Mouse (Mus musculus): ENCODE measurements at regions not wholly inside any gene's neighbourhood (a gene's known extent, or its start where the extent isn't known, plus 50 kb on each side); places are given as distances from the start of the nearest gene placed in this dataset.

DNA sequence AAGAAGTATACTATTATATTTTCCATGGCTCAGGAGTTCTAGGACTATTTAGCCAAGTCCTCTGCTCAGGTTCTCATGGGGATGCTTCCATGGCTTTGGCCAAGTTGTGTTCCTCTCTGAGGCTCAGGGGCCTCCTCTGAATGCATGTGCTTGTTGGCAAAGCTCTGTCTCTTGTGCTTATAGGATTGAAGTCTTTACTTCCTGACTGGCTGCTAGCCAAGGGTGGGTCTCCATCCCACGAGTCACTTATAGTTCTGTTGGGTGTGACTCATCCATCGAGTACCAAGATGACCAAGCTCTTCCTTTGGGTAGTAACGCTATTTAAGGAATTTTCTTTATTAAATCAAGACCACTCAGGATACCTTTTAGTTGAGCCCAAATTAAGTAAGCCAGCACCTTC, 1672.8 kb upstream of the 5930422O12Rik start:
- no peak overlapping the region for H3K4me2 ChIP-seq (ENCODE audit: low read depth, low read length)
- H3K4me1 ChIP-seq (ENCODE audit: insufficient read depth), result no peaks in the 10 kb centered on the region
- H3K27ac ChIP-seq (ENCODE audit: low read depth), result no peak overlapping the region
- no peaks in the 10 kb centered on the region for H3K27me3 ChIP-seq (ENCODE audit: insufficient read depth, low read length)
- no peak overlapping the region for H3K9ac ChIP-seq (replicated peaks)
- no peak for DNase-seq
- no peak for ATAC-seq
- no peaks in the 10 kb centered on the region for H3K9me3 ChIP-seq (ENCODE audit: low read length)
- H3K36me3 ChIP-seq (replicated peaks; ENCODE audit: insufficient read depth, low read length), result no peaks in the 10 kb centered on the region
- TF ChIP-seq CTCF (IDR thresholded peaks at IDR 0.05; ENCODE audit: low read depth) (no peak), EP300 (IDR thresholded peaks at IDR 0.05; ENCODE audit: low read depth) (no peak)
- H3K4me3 ChIP-seq (ENCODE audit: low read depth, low read length), result no peak overlapping the region
- 57% methylated on average over 3 of the region's 3 CpGs for WGBS (ENCODE audit: insufficient replicate concordance)

DNA sequence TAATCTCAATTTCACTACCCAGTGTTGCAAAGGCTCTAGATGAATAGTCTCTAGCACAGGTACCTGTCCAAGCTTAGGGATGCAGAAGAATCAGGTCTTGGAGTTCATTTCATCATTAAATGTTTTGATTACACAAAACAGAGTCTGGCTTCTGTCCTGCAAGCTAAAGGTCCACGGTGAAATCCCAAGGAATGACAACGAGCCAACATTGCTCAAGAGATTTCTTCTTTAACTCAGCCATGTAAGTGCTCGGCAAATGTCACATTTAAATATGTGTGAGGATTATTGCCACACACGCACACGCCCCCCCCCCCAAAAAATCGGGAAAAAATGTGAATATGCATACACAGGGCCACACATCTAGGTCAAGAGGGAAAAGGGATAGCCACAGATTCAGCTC, 1666.4 kb upstream of the 5930422O12Rik start:
- 77% methylated on average over 6 of the region's 6 CpGs for WGBS (ENCODE audit: insufficient replicate concordance)
- no peaks in the 10 kb centered on the region for H3K27me3 ChIP-seq (ENCODE audit: insufficient read depth, low read length)
- TF ChIP-seq CTCF (IDR thresholded peaks at IDR 0.05; ENCODE audit: low read depth) (no peak), EP300 (IDR thresholded peaks at IDR 0.05; ENCODE audit: low read depth) (no peak)
- H3K9me3 ChIP-seq (ENCODE audit: low read length), result no peaks in the 10 kb centered on the region
- ATAC-seq, result no peak
- no peak overlapping the region for H3K9ac ChIP-seq (replicated peaks)
- no peak overlapping the region for H3K27ac ChIP-seq (ENCODE audit: low read depth)
- no peaks in the 10 kb centered on the region for H3K4me1 ChIP-seq (ENCODE audit: insufficient read depth)
- no peaks in the 10 kb centered on the region for H3K36me3 ChIP-seq (replicated peaks; ENCODE audit: insufficient read depth, low read length)
- DNase-seq, result no peak
- H3K4me3 ChIP-seq (ENCODE audit: low read depth, low read length), result no peak overlapping the region
- H3K4me2 ChIP-seq (ENCODE audit: low read depth, low read length), result no peak overlapping the region

All from liver, postnatal 0 days (tissue).